Mouse (Mus musculus) stomach, postnatal 0 days (tissue): ENCODE measurements around the gene Psat1.

Experiments
- CTCF ChIP-seq: IDR thresholded peaks from 2 replicates; pipeline ENCODE4 v1.5.1; 2016; ENCODE audit warnings: antibody characterized with exemption, low read depth, mild to moderate bottlenecking, moderate library complexity
- EP300 ChIP-seq: optimal IDR thresholded peaks from 2 replicates; pipeline ENCODE3; 2016; ENCODE audit warnings: antibody characterized with exemption

- TF ChIP-seq EP300 (no peak), CTCF (0 out of 2 replicates have a peak, but pooled peaks have one; percentile 23)
Measured at GRCm38 (mm10) chr19:15923426-15923825, 23.7 kb downstream of the Psat1 start.
